In the genomic region with DNA sequence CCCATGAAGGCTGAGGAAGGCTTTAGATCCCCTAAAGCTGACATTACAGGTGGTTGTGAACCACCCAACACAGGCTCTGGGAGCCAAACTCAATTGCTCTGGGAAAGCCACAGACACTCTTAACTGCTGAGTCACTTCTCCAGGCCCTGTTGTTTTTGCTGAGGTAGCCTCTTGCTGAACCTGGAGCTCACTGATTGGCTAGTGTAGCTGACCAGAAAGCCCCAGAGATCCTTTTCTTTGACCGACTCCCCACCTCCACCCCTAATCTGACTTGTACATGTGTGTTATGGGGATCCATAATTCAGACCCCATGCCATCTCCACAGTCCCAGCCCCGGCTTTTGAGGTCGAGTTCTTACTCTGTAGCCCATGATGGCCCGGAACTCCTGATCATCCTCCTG, we compare ENCODE assay signal across 27 mouse cellular contexts.
DNase-seq lines count a peak whose midpoint lies in the region; ATAC-seq and TF ChIP-seq lines count a peak whose summit lies in the region.
"Had no signal": no experiment of that assay in that cellular context is flagged by ENCODE, and none has a peak within 500 bp of the region (broad histone marks: within the 10 kb centered on the region; RNA-seq: fewer than 3 reads in every experiment).

No protein-coding gene starts in this region.

- intact Hi-C loops in heart, postnatal 10 days (cut with DNase I): no loop called here
- intact Hi-C loops in heart, postnatal 14 days (cut with DNase I): no loop called here

- ATAC-seq in heart, embryonic 13.5 days (ENCODE audit: extremely low read depth, insufficient number of reproducible peaks, low FRiP score, low TSS enrichment): peak; percentile 58
- ATAC-seq in megakaryocyte-erythroid progenitor cell, adult 5-6 weeks (replicated peaks; ENCODE audit: low FRiP score, low TSS enrichment, poor library complexity, severe bottlenecking): no peak
- ATAC-seq: activated CD4-positive, CD25-positive, alpha-beta regulatory T cell, adult 4 months; forebrain, embryonic 15.5 days; intestine, postnatal 0 days had no signal

- no peaks in the 10 kb centered on the region for H3K27me3 ChIP-seq in heart, embryonic 13.5 days (replicated peaks)
- H3K27me3 ChIP-seq in C2C12 (ENCODE audit: control insufficient read depth, insufficient read depth, insufficient read length): no peaks in the 10 kb centered on the region
- H3K27me3 ChIP-seq: CH12.LX; embryonic facial prominence, embryonic 13.5 days; forebrain, embryonic 12.5 days; forebrain, embryonic 15.5 days; heart, embryonic 15.5 days; hindbrain, embryonic 12.5 days; hindbrain, embryonic 15.5 days had no signal

- H3K9me3 ChIP-seq in heart, embryonic 13.5 days: no peaks in the 10 kb centered on the region
- H3K9me3 ChIP-seq: embryonic facial prominence, embryonic 10.5 days; embryonic facial prominence, embryonic 13.5 days; forebrain, embryonic 12.5 days; forebrain, embryonic 15.5 days; heart, embryonic 15.5 days; hindbrain, embryonic 12.5 days; hindbrain, embryonic 15.5 days had no signal

- no peak overlapping the region for H3K4me3 ChIP-seq in heart, embryonic 13.5 days
- H3K4me3 ChIP-seq in C2C12 (ENCODE audit: insufficient read depth, poor library complexity, severe bottlenecking): no peak overlapping the region
- H3K4me3 ChIP-seq: embryonic facial prominence, embryonic 10.5 days; embryonic facial prominence, embryonic 13.5 days; erythroblast, embryonic 14.5 days; forebrain, embryonic 12.5 days; forebrain, embryonic 15.5 days; heart, embryonic 15.5 days; hindbrain, embryonic 12.5 days; hindbrain, embryonic 15.5 days had no signal

- no peaks in the 10 kb centered on the region for H3K79me2 ChIP-seq in C2C12 (ENCODE audit: control insufficient read depth, insufficient read depth)

- no peak overlapping the region for H3K9ac ChIP-seq in heart, embryonic 13.5 days
- H3K9ac ChIP-seq: embryonic facial prominence, embryonic 13.5 days; forebrain, embryonic 12.5 days; forebrain, embryonic 15.5 days; heart, embryonic 15.5 days; hindbrain, embryonic 12.5 days; hindbrain, embryonic 15.5 days had no signal

- H3K4me2 ChIP-seq in heart, embryonic 13.5 days: no peak overlapping the region
- H3K4me2 ChIP-seq: embryonic facial prominence, embryonic 13.5 days; forebrain, embryonic 12.5 days; forebrain, embryonic 15.5 days; heart, embryonic 15.5 days; hindbrain, embryonic 12.5 days; hindbrain, embryonic 15.5 days had no signal

- no peak overlapping the region for H3K27ac ChIP-seq in heart, embryonic 13.5 days (replicated peaks)
- H3K27ac ChIP-seq: embryonic facial prominence, embryonic 10.5 days; embryonic facial prominence, embryonic 13.5 days; forebrain, embryonic 12.5 days; forebrain, embryonic 15.5 days; heart, embryonic 15.5 days; hindbrain, embryonic 12.5 days; hindbrain, embryonic 15.5 days had no signal

- no peaks in the 10 kb centered on the region for H3K36me3 ChIP-seq in heart, embryonic 13.5 days
- H3K36me3 ChIP-seq in C2C12 (ENCODE audit: control insufficient read depth, insufficient read depth): no peaks in the 10 kb centered on the region
- H3K36me3 ChIP-seq: embryonic facial prominence, embryonic 10.5 days; embryonic facial prominence, embryonic 13.5 days; forebrain, embryonic 12.5 days; forebrain, embryonic 15.5 days; heart, embryonic 15.5 days; hindbrain, embryonic 12.5 days; hindbrain, embryonic 15.5 days had no signal

- H3K79me3 ChIP-seq in C2C12 (ENCODE audit: low read depth): no peaks in the 10 kb centered on the region

- no peak overlapping the region for H3ac ChIP-seq in C2C12 (ENCODE audit: control insufficient read depth, insufficient read length, low read depth)

- H3K4me1 ChIP-seq in heart, embryonic 13.5 days: peaks cover 20% of the 10 kb centered on the region

- WGBS in heart, embryonic 13.5 days: 72% methylated on average over 4 of the region's 4 CpGs

- no peak for TF ChIP-seq CTCF in C2C12 (IDR thresholded peaks at IDR 0.05; ENCODE audit: control insufficient read depth, insufficient read depth, insufficient read length)

- DNase-seq in heart, adult 11 months: peak; percentile 65
- DNase-seq in heart, postnatal 10 days: no peak
- no peak for DNase-seq in heart, postnatal 14 days
- DNase-seq in 3134 (ENCODE audit: extremely low read depth, insufficient read length, low spot score): peak; percentile 37
- DNase-seq in spleen, postnatal 4 days (ENCODE audit: low spot score in 2 of 2): no peak
- DNase-seq: adrenal gland, adult 8-10 months; adrenal gland, postnatal 25 days; cerebellum, adult 11-12 months; cerebellum, adult 8-10 months; cerebellum, postnatal 10 days; cerebellum, postnatal 36 days; embryo, embryonic 11 days; gastrocnemius, postnatal 25 days had no signal

TF ChIP-seq in C2C12, 6 proteins besides CTCF, POLR2A, EP300 and RAD21:
- TF ChIP-seq USF1 (IDR thresholded peaks at IDR 0.05; ENCODE audit: low read depth) (no peak), CEBPB (IDR thresholded peaks at IDR 0.05; ENCODE audit: low read depth) (no peak), MAX (IDR thresholded peaks at IDR 0.05) (peak; percentile 23), MYOG (IDR thresholded peaks at IDR 0.05; ENCODE audit: control insufficient read depth, extremely low read depth, insufficient read length) (no peak), FOSL1 (IDR thresholded peaks at IDR 0.05; ENCODE audit: insufficient read depth, low read length, poor library complexity, severe bottlenecking) (no peak), MYOD1 (IDR thresholded peaks at IDR 0.05; ENCODE audit: control insufficient read depth, insufficient read length, low read depth) (no peak)

Comparison
In these comparisons a context has a peak if more than half of its experiments do, and no peak if none do; other contexts are left out.
1. DNase-seq: peak in heart, adult 11 months (single experiment) and 3134 (single experiment); none in heart, postnatal 10 days (0 of 2), heart, postnatal 14 days (0 of 2) and spleen, postnatal 4 days (0 of 2).